ENCODE assay signal across 9 mouse cellular contexts in genomic region chr2:155050108-155050503, GRCm38 (mm10). TPM values are rescaled to one million over a fixed set of nuclear protein-coding genes. Genes with fewer than 3 reads are reported as not detected.
A peak's percentile ranks its signal among the peaks of the same experiment; 100 is the strongest.
DNase-seq lines count a peak whose midpoint lies in the region; ATAC-seq and TF ChIP-seq lines count a peak whose summit lies in the region.
"Had no signal": no experiment of that assay in that cellular context is flagged by ENCODE, and none has a peak within 500 bp of the region (broad histone marks: within the 10 kb centered on the region; RNA-seq: fewer than 3 reads in every experiment).

No protein-coding gene starts in this region.

- H3K4me1 ChIP-seq in liver, adult 2 months (ENCODE audit: control insufficient read depth, insufficient read depth, low read length): peaks cover 24% of the 10 kb centered on the region
- H3K4me1 ChIP-seq in embryonic fibroblast, embryonic 13.5 days (ENCODE audit: control insufficient read depth, insufficient read depth, low read length): 0 out of 2 replicates have a peak, but pooled peaks cover 8% of the 10 kb centered on the region
- peaks cover 11% of the 10 kb centered on the region for H3K4me1 ChIP-seq in hindbrain, embryonic 14.5 days (replicated peaks; ENCODE audit: control insufficient read depth, insufficient read depth, low read length)

- WGBS in liver, adult 2 months: 20% methylated on average over 5 of the region's 5 CpGs
- 18% methylated on average over 5 of the region's 5 CpGs for WGBS in hindbrain, embryonic 14.5 days

- peak overlapping the region; percentile 88 for H3K27ac ChIP-seq in liver, adult 2 months (replicated peaks; ENCODE audit: insufficient read depth, low read depth, low read length)
- no peak overlapping the region for H3K27ac ChIP-seq in embryonic fibroblast, embryonic 13.5 days (ENCODE audit: insufficient read depth, low read length)
- H3K27ac ChIP-seq in hindbrain, embryonic 14.5 days: peak overlapping the region; percentile 88

- H3K36me3 ChIP-seq in liver, adult 2 months (ENCODE audit: control insufficient read depth, insufficient read depth, low read length): no peaks in the 10 kb centered on the region
- H3K36me3 ChIP-seq in hindbrain, embryonic 14.5 days (replicated peaks; ENCODE audit: control insufficient read depth, insufficient read depth): no peaks in the 10 kb centered on the region

- H3K27me3 ChIP-seq in liver, adult 2 months (ENCODE audit: control insufficient read depth, insufficient read depth, low read length): no peaks in the 10 kb centered on the region
- no peaks in the 10 kb centered on the region for H3K27me3 ChIP-seq in hindbrain, embryonic 14.5 days (ENCODE audit: control insufficient read depth, insufficient read depth, low read length)

- TF ChIP-seq POLR2A in liver, adult 2 months (IDR thresholded peaks at IDR 0.05; ENCODE audit: extremely low read depth, insufficient read depth, low read length): no peak
- no peak for TF ChIP-seq POLR2A in embryonic fibroblast, embryonic 13.5 days (IDR thresholded peaks at IDR 0.05; ENCODE audit: low read depth, low read length)

- H3K9me3 ChIP-seq in hindbrain, embryonic 14.5 days (ENCODE audit: control insufficient read depth, low read length): no peaks in the 10 kb centered on the region

- H3K79me2 ChIP-seq in liver, adult 2 months (ENCODE audit: control insufficient read depth, insufficient read depth, low read length): no peaks in the 10 kb centered on the region

- peak overlapping the region; percentile 87 for H3K4me2 ChIP-seq in hindbrain, embryonic 14.5 days (replicated peaks)

- peak overlapping the region; percentile 58 for H3K4me3 ChIP-seq in liver, adult 2 months (ENCODE audit: insufficient read depth, low read depth, low read length)
- peak overlapping the region; percentile 33 for H3K4me3 ChIP-seq in embryonic fibroblast, embryonic 13.5 days (ENCODE audit: insufficient read depth, low read length)
- H3K4me3 ChIP-seq in hindbrain, embryonic 14.5 days (replicated peaks; ENCODE audit: low read length): peak overlapping the region; percentile 44

- H3K9ac ChIP-seq in liver, adult 2 months (ENCODE audit: low read depth, low read length): peak overlapping the region; percentile 76
- H3K9ac ChIP-seq in hindbrain, embryonic 14.5 days: peak overlapping the region; percentile 73

- no peak; the same call in 1 of the 2 replicates for ATAC-seq in hindbrain, embryonic 14.5 days (ENCODE audit: low FRiP score)

- peak; percentile 19 for DNase-seq in liver, adult 2 months (ENCODE audit: extremely low read depth, low read depth, low spot score)
- DNase-seq in liver: no peak
- DNase-seq in hindbrain, embryonic 14.5 days (ENCODE audit: low spot score): peak; percentile 45
- DNase-seq in lung, postnatal 36 days: peak; percentile 25
- DNase-seq in layer of hippocampus, adult 18-20 months (ENCODE audit: low spot score in 2 of 2): no peak
- DNase-seq in thymus, postnatal 25 days: no peak
- DNase-seq in adrenal gland, postnatal 25 days: no peak

- TF ChIP-seq CTCF in liver, adult 2 months (IDR thresholded peaks at IDR 0.05; ENCODE audit: low read depth, low read length): no peak
- no peak for TF ChIP-seq CTCF in embryonic fibroblast, embryonic 13.5 days (IDR thresholded peaks at IDR 0.05; ENCODE audit: borderline replicate concordance, insufficient read depth, low read length)

RNA-seq across cellular contexts. Expression of gene Ahcy, which starts 24.2 kb away (rescaled TPM):
- total RNA-seq in liver, adult 2 months (2014; rRNA removed): 1,859 and 1,996 TPM in 2 replicates
- 1,364 and 1,580 TPM in 2 replicates for polyA plus RNA-seq in liver, adult 2 months (2012; rRNA removed)
- 52.0 and 52.2 TPM in 2 replicates for polyA plus RNA-seq in embryonic fibroblast, embryonic 13.5 days (2011; ENCODE audit: insufficient read length, low read depth, missing spikeins)
- 32.9 and 34.1 TPM in 2 replicates for polyA plus RNA-seq in hindbrain, embryonic 14.5 days (2014; fragmentation: Nextera tagmentation; extraction: Ambion mirVana)
- 10 to 100 TPM; 16.2 to 17.6 TPM for total RNA-seq in layer of hippocampus, adult 18-20 months (2021)
- 42.0 and 52.2 TPM in 2 replicates for total RNA-seq in adrenal gland, postnatal 25 days (2021)

RNA-seq across cellular contexts. Expression of gene Gm14226, which starts 32.0 kb away (rescaled TPM):
- total RNA-seq in liver, adult 2 months (2014; rRNA removed): under 0.01 TPM in 1 of 2 replicates, not detected in the other
- polyA plus RNA-seq in liver, adult 2 months (2012; rRNA removed): 0.02 TPM in 1 of 2 replicates, not detected in the other
- 0.21 TPM in 1 of 2 replicates, not detected in the other for polyA plus RNA-seq in embryonic fibroblast, embryonic 13.5 days (2011; ENCODE audit: insufficient read length, low read depth, missing spikeins)
- polyA plus RNA-seq in hindbrain, embryonic 14.5 days (2014; fragmentation: Nextera tagmentation; extraction: Ambion mirVana): 0.10 TPM in 1 of 2 replicates, not detected in the other
- total RNA-seq in layer of hippocampus, adult 18-20 months (2021): under 1 TPM; 0.13 to 0.15 TPM
- total RNA-seq in adrenal gland, postnatal 25 days (2021): 13.0 and 13.4 TPM in 2 replicates
- total RNA-seq: neutrophil, adult 5-6 weeks had no signal

Comparison
In these comparisons a context has a peak if more than half of its experiments do, and no peak if none do; other contexts are left out.
1. DNase-seq: peak in liver, adult 2 months (single experiment), hindbrain, embryonic 14.5 days (single experiment) and lung, postnatal 36 days (single experiment); none in liver (single experiment), layer of hippocampus, adult 18-20 months (0 of 2), thymus, postnatal 25 days (single experiment) and adrenal gland, postnatal 25 days (single experiment).
2. RNA of gene Ahcy, which starts 24.2 kb away (total RNA-seq): 1,859 to 1,996 TPM in liver, adult 2 months; 42.0 to 52.2 TPM in adrenal gland, postnatal 25 days and 16.2 to 17.6 TPM in layer of hippocampus, adult 18-20 months; every median in the first group is over 10 times any median in the second.
3. RNA of gene Gm14226, which starts 32.0 kb away (total RNA-seq): 13.0 to 13.4 TPM in adrenal gland, postnatal 25 days; 0.13 to 0.15 TPM in layer of hippocampus, adult 18-20 months and under 0.01 TPM in liver, adult 2 months; every median in the first group is over 10 times any median in the second.
4. Peak in every context shown above with its lines, with median percentiles within 50 percentile points of each other: H3K4me3 ChIP-seq.